Mouse (Mus musculus) brain, embryonic 14.5 days (tissue): ENCODE measurements around the gene Olfr20. TPM values are rescaled to one million over a fixed set of nuclear protein-coding genes. Genes with fewer than 3 reads are reported as not detected.
"Not testable (repeated sequence)": the region's sequence is repeated elsewhere in the genome, so short reads cannot be mapped to it uniquely, and the experiment has no call there.

Source experiments
- DNase-seq: peaks from one replicate; pipeline ENCODE4 v3.0.0-alpha.2; 2011; ENCODE audit warnings: low read depth
- CTCF ChIP-seq: fragments of 200-500 bp; IDR thresholded peaks from 2 replicates; pipeline ENCODE4 v1.5.1; 2012; ENCODE audit warnings: inconsistent platforms, mild to moderate bottlenecking, moderate library complexity, borderline replicate concordance; ENCODE audit not compliant: insufficient read depth, insufficient read length; ENCODE audit errors: extremely low read depth
- POLR2A ChIP-seq: fragments of 200-500 bp; IDR thresholded peaks from 2 replicates; pipeline ENCODE4 v1.6.1; 2012; ENCODE audit warnings: mild to moderate bottlenecking, inconsistent platforms, borderline replicate concordance; ENCODE audit not compliant: poor library complexity, insufficient read depth, insufficient read length, severe bottlenecking; ENCODE audit errors: extremely low read depth
- polyA plus RNA-seq: library from polyadenylated mRNA; depleted of rRNA; stranded (reverse); fragments of >200 nt; gene quantifications from 2 replicates; pipeline ENCODE4 v1.2.3, GENCODE M21; 2012; rRNA removed

The Olfr20 gene
- not detected in 2 replicates for polyA plus RNA-seq

- TF ChIP-seq POLR2A: no peak
- TF ChIP-seq CTCF: no peak
- no peak for DNase-seq
Observed at GRCm38 (mm10) chr11:73350483-73350882, at the start of gene Olfr20. TSS of gene Olfr20 (plus strand) at chr11:73350783.

DNA sequence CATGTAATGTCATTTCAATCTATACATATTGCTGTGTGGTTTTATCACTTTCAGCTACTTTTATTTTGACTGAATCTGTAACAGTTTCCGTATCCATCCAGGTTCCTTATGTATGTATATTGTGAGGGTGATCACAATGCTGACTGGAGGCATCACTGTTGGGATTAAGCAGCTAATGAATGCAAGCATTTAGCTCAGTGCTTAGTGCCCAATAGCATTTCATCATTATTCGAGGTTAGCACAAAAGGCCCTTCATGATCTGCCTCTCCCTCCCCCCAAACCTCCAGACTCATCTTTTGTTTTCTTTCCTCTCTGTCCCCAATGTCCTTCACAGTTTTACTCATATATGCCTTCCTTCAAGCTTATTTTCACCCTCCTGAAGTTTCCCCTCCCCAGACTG lies 47.5 kb upstream of the Olfr20 start:
- peak; percentile 3 for DNase-seq
- TF ChIP-seq POLR2A: no peak

- DNase-seq: no peak
- TF ChIP-seq POLR2A: no peak
Observed at GRCm38 (mm10) chr11:73315961-73316360, 34.6 kb upstream of the Olfr20 start.

GRCm38 (mm10) chr11:73318581-73318980 lies 32.0 kb upstream of the Olfr20 start:
- DNase-seq: not testable (repeated sequence)

DNA sequence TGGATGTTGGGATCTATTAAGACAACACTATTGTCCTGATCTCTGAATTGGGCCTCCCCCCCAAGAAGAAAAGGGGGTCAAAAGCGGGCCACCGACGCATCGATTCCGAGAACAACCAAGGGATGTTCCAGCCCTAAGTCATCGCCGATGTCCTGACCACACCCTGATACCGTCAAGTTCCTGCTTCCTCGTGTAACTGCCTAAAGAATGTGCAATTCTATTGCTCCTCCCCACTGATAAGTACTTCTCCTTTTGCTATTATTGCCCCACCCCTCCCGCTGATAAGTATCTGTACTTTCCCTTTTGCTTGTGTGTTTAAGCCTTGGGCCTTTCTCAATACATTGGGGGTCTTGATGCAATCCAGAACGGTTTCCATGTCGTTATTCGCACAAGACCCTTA lies 29.5 kb upstream of the Olfr20 start:
- DNase-seq: not testable (repeated sequence)

DNA sequence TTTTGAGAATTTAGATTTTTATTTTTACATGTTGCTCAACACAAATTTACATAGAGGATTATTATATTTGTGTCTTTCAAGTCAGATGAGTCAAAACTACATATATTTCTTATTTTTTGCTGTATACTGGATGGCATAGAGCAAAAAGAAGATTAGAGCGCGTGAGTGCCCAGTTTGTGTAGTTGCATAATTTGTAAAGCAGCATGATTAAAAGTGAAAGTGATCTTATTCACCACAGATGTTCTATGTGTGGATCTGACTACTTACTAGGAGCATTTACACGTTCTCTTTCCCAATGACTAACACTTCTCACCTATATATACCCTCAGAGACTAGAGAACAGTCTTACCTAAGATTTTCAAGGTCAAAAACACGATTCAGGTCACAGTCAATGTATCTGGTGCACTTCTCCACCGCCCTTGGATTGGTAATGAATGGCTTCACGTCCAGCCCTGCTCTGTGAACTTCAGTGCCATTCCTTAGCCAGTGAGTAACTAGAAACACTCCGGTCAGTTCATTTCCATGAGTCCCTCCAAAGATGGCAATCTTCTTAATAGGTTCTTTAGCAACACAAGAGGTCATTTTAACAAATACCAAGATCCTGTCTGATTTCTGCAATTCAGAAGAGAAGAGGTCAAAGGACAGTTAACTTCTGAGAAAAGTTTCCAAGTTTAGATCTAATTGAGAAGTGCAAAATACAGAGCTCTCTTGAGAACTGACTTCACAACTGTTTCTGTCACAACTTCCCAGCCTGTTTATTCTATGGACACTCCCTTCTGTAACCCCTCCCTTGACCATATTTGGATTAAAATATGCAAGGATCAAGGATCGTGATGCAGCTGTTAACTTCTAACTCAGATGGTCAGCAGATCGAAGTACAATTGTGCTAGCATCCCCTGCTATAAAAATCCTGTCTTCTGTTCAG lies 26.4 kb upstream of the Olfr20 start:
- no peak for DNase-seq
- TF ChIP-seq CTCF: no peak
- TF ChIP-seq POLR2A: no peak

DNA sequence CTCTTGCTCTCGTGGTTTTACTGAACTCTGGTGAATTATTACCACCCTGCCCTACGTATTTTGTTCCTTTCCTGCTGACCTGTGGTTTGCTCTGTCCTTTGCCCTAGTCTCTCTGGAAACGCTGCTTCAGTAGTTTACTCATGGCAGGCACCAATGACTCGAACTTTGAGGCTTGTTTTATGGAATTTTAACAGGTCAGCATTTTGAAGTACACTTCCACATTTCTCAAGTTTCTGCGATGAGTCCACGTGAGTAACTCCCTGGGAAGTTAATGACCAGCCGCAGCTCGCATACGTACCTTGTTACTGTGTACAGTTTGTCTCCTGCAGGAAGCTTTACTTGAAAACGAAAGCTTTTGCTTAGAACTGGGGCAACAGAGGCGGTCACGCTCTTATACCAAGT lies 24.1 kb upstream of the Olfr20 start:
- DNase-seq: no peak
- no peak for TF ChIP-seq POLR2A
- no peak for TF ChIP-seq CTCF

- DNase-seq: peak; percentile 6
Observed at GRCm38 (mm10) chr11:73327361-73327760, 23.2 kb upstream of the Olfr20 start.

GRCm38 (mm10) chr11:73329442-73329841 lies 21.1 kb upstream of the Olfr20 start, which contains the start of the genes Aspa, Gm49340 and Spata22:
TSS of gene Aspa (minus strand) at chr11:73329596.
TSS of gene Gm49340 (plus strand) at chr11:73329741.
TSS of gene Spata22 (plus strand) at chr11:73329741.
- no peak for TF ChIP-seq POLR2A
- DNase-seq: no peak

More at GRCm38 (mm10) chr11:73327361-73327760, 23.2 kb upstream of the Olfr20 start:
- TF ChIP-seq CTCF (no peak), POLR2A (no peak)

DNA sequence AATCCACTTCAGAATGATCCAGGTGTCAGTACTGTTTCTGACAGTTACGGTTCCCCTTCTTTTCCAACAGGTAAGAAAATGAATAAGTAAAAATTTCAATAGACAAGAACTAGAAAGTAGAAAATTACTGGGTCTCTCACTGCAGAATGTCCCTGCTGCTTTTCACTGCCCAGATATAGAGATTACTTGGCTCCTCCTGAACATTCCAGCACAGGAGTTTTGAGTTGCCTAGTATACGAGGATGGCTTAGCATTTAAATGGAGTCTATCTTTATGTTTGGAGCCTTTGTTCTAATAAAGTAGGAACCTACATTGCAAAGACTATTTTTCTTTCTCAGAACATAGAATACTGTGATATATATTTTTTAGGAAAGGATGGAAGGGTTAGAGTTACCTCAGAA lies 17.2 kb upstream of the Olfr20 start:
- TF ChIP-seq POLR2A: no peak
- TF ChIP-seq CTCF: no peak
- DNase-seq: peak; percentile 18

- no peak for DNase-seq
Observed at GRCm38 (mm10) chr11:73336919-73337318, 13.7 kb upstream of the Olfr20 start.

DNA sequence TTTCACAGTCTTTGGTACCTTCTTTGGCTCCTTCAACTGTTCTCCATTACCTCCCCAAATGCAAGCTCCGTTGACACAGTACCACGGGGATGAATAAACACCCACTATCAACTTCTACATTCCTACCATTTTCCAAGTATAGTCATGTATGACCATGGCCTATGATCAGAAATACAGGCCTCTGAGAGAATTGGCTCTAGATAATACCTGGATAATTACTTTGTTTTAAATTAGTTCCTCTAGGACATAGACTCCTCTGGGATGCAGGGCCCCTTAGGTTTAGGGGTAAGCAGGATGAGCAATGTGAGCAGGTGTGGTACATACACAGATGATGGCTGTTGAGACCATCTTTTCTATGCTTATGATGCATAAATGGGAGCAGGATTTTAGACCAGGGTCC lies 20.4 kb downstream of the Olfr20 start, which contains the start of gene Olfr376:
Gene Olfr376, plus strand, starts transcription at position 301 of the 400 bp plus-strand sequence.
- DNase-seq: no peak
- TF ChIP-seq CTCF (no peak), POLR2A (no peak)

More at GRCm38 (mm10) chr11:73336919-73337318, 13.7 kb upstream of the Olfr20 start:
- TF ChIP-seq CTCF: no peak
- TF ChIP-seq POLR2A: no peak

DNA sequence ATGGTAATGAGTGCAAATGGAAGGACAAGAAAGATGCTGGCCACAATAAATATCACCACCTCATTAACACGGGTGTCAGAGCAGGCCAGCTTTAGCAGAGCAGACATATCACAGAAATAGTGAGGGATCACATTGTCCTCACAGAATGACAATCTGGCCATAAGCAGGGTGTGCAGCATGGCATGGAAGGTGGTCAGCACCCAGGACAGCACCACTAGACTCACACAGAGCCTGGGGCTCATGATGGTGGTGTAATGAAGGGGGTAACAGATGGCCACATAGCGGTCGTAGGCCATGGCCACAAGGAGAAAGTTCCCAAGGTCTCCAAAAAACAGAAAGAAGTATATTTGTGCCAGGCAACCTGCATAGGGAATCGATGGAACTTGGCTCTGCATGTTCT lies 44.8 kb downstream of the Olfr20 start:
- DNase-seq: no peak
- TF ChIP-seq CTCF (no peak), POLR2A (no peak)

DNA sequence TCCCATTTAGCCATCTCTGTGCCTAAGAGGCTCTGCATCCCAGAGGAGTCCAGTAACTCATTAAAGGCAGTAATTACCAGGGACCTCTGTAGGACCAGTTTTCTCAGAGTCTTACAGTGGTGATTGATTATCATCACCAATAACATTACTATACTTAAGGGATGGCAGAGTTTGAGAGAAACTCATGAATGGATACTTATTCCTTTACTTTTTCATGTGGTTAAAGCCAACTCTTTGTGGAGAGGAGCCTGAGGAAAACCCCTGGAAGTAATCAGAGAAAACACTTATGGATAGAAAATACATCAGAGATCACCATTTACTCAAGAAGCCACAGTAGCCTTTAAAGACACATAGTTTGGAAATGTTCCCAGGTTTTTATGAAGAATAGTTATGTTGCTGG lies 48.9 kb downstream of the Olfr20 start, which contains the start of gene Olfr1:
Gene Olfr1, minus strand, starts transcription at position 101 of the 400 bp plus-strand sequence.
- TF ChIP-seq CTCF (no peak), POLR2A (no peak)
- DNase-seq: no peak

Other genes with a start within 250 kb of the Olfr20 start
- 2.1 and 3.2 TPM in 2 replicates for gene Haspin, start 212.5 kb upstream of the Olfr20 start, polyA plus RNA-seq
- gene P2rx5, start 190.4 kb upstream of the Olfr20 start, polyA plus RNA-seq: 0.44 and 0.53 TPM in 2 replicates
- 74.7 and 115 TPM in 2 replicates for gene Emc6, start 173.7 kb upstream of the Olfr20 start, polyA plus RNA-seq
- 91.6 and 112 TPM in 2 replicates for gene Tax1bp3, start 173.7 kb upstream of the Olfr20 start, polyA plus RNA-seq
- gene Ctns, start 151.7 kb upstream of the Olfr20 start, polyA plus RNA-seq: 25.5 and 25.7 TPM in 2 replicates
- 1.5 and 2.0 TPM in 2 replicates for gene Shpk, start 151.3 kb upstream of the Olfr20 start, polyA plus RNA-seq
- 0.13 and 0.44 TPM in 2 replicates for gene Trpv1, start 116.5 kb upstream of the Olfr20 start, polyA plus RNA-seq
- gene Trpv3, start 83.4 kb upstream of the Olfr20 start, polyA plus RNA-seq: 0.14 and 0.27 TPM in 2 replicates
- gene Aspa, start 21.2 kb upstream of the Olfr20 start, polyA plus RNA-seq: 0.57 and 0.82 TPM in 2 replicates
- gene Gm49340, start 21.0 kb upstream of the Olfr20 start, polyA plus RNA-seq: not detected in 2 replicates
- gene Spata22, start 21.0 kb upstream of the Olfr20 start, polyA plus RNA-seq: 0.05 and 0.08 TPM in 2 replicates
- not detected in 2 replicates for gene Olfr376, start 20.5 kb downstream of the Olfr20 start, polyA plus RNA-seq
- gene Olfr1, start 48.8 kb downstream of the Olfr20 start, polyA plus RNA-seq: not detected in 2 replicates
- gene Olfr378, start 77.7 kb downstream of the Olfr20 start, polyA plus RNA-seq: not detected in 2 replicates
- gene Olfr380, start 106.7 kb downstream of the Olfr20 start, polyA plus RNA-seq: not detected in 2 replicates
- gene Olfr381, start 140.8 kb downstream of the Olfr20 start, polyA plus RNA-seq: not detected in 2 replicates
- not detected in 2 replicates for gene Olfr382, start 166.4 kb downstream of the Olfr20 start, polyA plus RNA-seq
- not detected in 2 replicates for gene Olfr385, start 242.2 kb downstream of the Olfr20 start, polyA plus RNA-seq
- gene Olfr384, start 247.8 kb downstream of the Olfr20 start, polyA plus RNA-seq: not detected in 2 replicates